ENCODE assay signal across 16 mouse cellular contexts in the genomic region with DNA sequence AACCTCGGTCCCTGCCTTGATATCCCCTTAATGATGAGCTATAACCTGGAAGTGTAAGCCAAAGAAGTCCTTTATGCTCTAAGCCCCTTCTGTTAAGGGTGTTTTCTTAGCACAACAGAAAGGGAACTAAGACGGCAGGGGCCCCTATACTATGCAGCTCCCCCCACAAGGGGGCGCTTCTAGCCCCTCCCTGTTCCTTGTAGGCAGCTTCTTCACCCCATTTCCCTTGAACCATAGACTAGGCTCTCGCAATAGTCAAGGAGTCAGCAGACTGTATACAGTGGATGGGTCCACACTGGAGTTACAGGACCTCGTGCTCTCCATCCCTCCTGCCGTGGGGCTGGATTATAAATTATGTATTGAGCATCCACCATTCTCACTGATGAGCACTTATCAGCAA.
DNase-seq lines count a peak whose midpoint lies in the region; ATAC-seq lines count a peak whose summit lies in the region.
"Had no signal": no experiment of that assay in that cellular context is flagged by ENCODE, and none has a peak within 500 bp of the region (broad histone marks: within the 10 kb centered on the region; RNA-seq: fewer than 3 reads in every experiment).

No protein-coding gene starts in this region.

- no peak for ATAC-seq in hindbrain, embryonic 11.5 days (ENCODE audit: low FRiP score)
- peak; percentile 34; the same call in 1 of the 2 replicates for ATAC-seq in lung, embryonic 16.5 days (ENCODE audit: low read depth)
- ATAC-seq: forebrain, embryonic 13.5 days; intestine, postnatal 0 days; Patski had no signal

- no peaks in the 10 kb centered on the region for H3K9me3 ChIP-seq in hindbrain, embryonic 11.5 days (ENCODE audit: control insufficient read depth, low read length)
- H3K9me3 ChIP-seq in hindbrain, embryonic 10.5 days, result no peaks in the 10 kb centered on the region
- no peaks in the 10 kb centered on the region for H3K9me3 ChIP-seq in lung, embryonic 16.5 days (ENCODE audit: control insufficient read depth, low read length)
- peaks cover 63% of the 10 kb centered on the region for H3K9me3 ChIP-seq in megakaryocyte, embryonic 14.5 days
- H3K9me3 ChIP-seq: embryonic facial prominence, embryonic 15.5 days; forebrain, embryonic 13.5 days; heart, embryonic 10.5 days had no signal

- no peaks in the 10 kb centered on the region for H3K27me3 ChIP-seq in hindbrain, embryonic 11.5 days (ENCODE audit: control insufficient read depth, insufficient read depth, low read length)
- H3K27me3 ChIP-seq in hindbrain, embryonic 10.5 days (ENCODE audit: insufficient read depth, poor library complexity, severe bottlenecking), result no peaks in the 10 kb centered on the region
- H3K27me3 ChIP-seq in lung, embryonic 16.5 days (ENCODE audit: control insufficient read depth, insufficient read depth, low read depth, low read length), result no peaks in the 10 kb centered on the region
- no peaks in the 10 kb centered on the region for H3K27me3 ChIP-seq in megakaryocyte, embryonic 14.5 days (replicated peaks)
- H3K27me3 ChIP-seq: CH12.LX; embryonic facial prominence, embryonic 15.5 days; forebrain, embryonic 13.5 days; neural tube, embryonic 13.5 days; Patski had no signal

- no peak overlapping the region for H3K4me2 ChIP-seq in hindbrain, embryonic 11.5 days (replicated peaks; ENCODE audit: low read depth, low read length)
- H3K4me2 ChIP-seq in lung, embryonic 16.5 days (ENCODE audit: low read depth, low read length), result no peak overlapping the region
- H3K4me2 ChIP-seq: embryonic facial prominence, embryonic 15.5 days; forebrain, embryonic 13.5 days; neural tube, embryonic 13.5 days had no signal

- no peak overlapping the region for H3K4me3 ChIP-seq in hindbrain, embryonic 11.5 days (ENCODE audit: low read depth, low read length)
- H3K4me3 ChIP-seq in hindbrain, embryonic 10.5 days, result no peak overlapping the region
- H3K4me3 ChIP-seq in lung, embryonic 16.5 days (ENCODE audit: low read length), result no peak overlapping the region
- H3K4me3 ChIP-seq in megakaryocyte, embryonic 14.5 days (replicated peaks), result peak overlapping the region; percentile 46
- H3K4me3 ChIP-seq: embryonic facial prominence, embryonic 15.5 days; forebrain, embryonic 13.5 days; heart, embryonic 10.5 days; neural tube, embryonic 13.5 days had no signal

- H3K9ac ChIP-seq in hindbrain, embryonic 11.5 days (ENCODE audit: low read depth, low read length), result no peak overlapping the region
- H3K9ac ChIP-seq in lung, embryonic 16.5 days (ENCODE audit: low read length), result no peak overlapping the region
- H3K9ac ChIP-seq: embryonic facial prominence, embryonic 15.5 days; forebrain, embryonic 13.5 days; neural tube, embryonic 13.5 days had no signal

- peak; percentile 12 for DNase-seq in hindbrain, embryonic 11.5 days (ENCODE audit: low spot score)
- DNase-seq in hindbrain, embryonic 10.5 days (ENCODE audit: low spot score), result no peak
- no peak for DNase-seq in lung, adult 18-20 months
- peak; percentile 47 for DNase-seq in R1 (ENCODE audit: low read depth, low spot score)
- DNase-seq in ovary, postnatal 36 days (ENCODE audit: low spot score), result no peak
- DNase-seq: adrenal gland, adult 8-10 months had no signal

- H3K4me1 ChIP-seq in hindbrain, embryonic 11.5 days (replicated peaks; ENCODE audit: control insufficient read depth, insufficient read depth, low read length), result no peaks in the 10 kb centered on the region
- no peaks in the 10 kb centered on the region for H3K4me1 ChIP-seq in hindbrain, embryonic 10.5 days (replicated peaks)
- H3K4me1 ChIP-seq in lung, embryonic 16.5 days (replicated peaks; ENCODE audit: control insufficient read depth, insufficient read depth, low read length), result no peaks in the 10 kb centered on the region
- no peaks in the 10 kb centered on the region for H3K4me1 ChIP-seq in megakaryocyte, embryonic 14.5 days
- H3K4me1 ChIP-seq: embryonic facial prominence, embryonic 15.5 days; forebrain, embryonic 13.5 days; heart, embryonic 10.5 days; neural tube, embryonic 13.5 days had no signal

- no peaks in the 10 kb centered on the region for H3K36me3 ChIP-seq in hindbrain, embryonic 11.5 days (ENCODE audit: control insufficient read depth, insufficient read depth, low read length)
- no peaks in the 10 kb centered on the region for H3K36me3 ChIP-seq in hindbrain, embryonic 10.5 days
- H3K36me3 ChIP-seq in lung, embryonic 16.5 days (ENCODE audit: control insufficient read depth, insufficient read depth, low read length), result no peaks in the 10 kb centered on the region
- H3K36me3 ChIP-seq in megakaryocyte, embryonic 14.5 days (replicated peaks; ENCODE audit: low read length), result no peaks in the 10 kb centered on the region
- H3K36me3 ChIP-seq: embryonic facial prominence, embryonic 15.5 days; heart, embryonic 10.5 days; neural tube, embryonic 13.5 days had no signal

- 77% methylated on average over 6 of the region's 6 CpGs for WGBS in hindbrain, embryonic 11.5 days
- WGBS in hindbrain, embryonic 10.5 days, result 81% methylated on average over 6 of the region's 6 CpGs
- WGBS in lung, embryonic 16.5 days, result 67% methylated on average over 6 of the region's 6 CpGs

- no peak overlapping the region for H3K27ac ChIP-seq in hindbrain, embryonic 11.5 days (ENCODE audit: low read depth, low read length)
- no peak overlapping the region for H3K27ac ChIP-seq in hindbrain, embryonic 10.5 days
- no peak overlapping the region for H3K27ac ChIP-seq in lung, embryonic 16.5 days (ENCODE audit: low read length)
- H3K27ac ChIP-seq: embryonic facial prominence, embryonic 15.5 days; forebrain, embryonic 13.5 days; heart, embryonic 10.5 days; macrophage; neural tube, embryonic 13.5 days had no signal

Comparison
In these comparisons a context has a peak if more than half of its experiments do, and no peak if none do; other contexts are left out.
1. DNase-seq: peak in hindbrain, embryonic 11.5 days (single experiment) and R1 (single experiment); none in hindbrain, embryonic 10.5 days (single experiment), lung, adult 18-20 months (0 of 2) and ovary, postnatal 36 days (single experiment).